Mouse (Mus musculus) thymus, postnatal 4 days (tissue): ENCODE results near the gene Spin2g.
"Not testable (repeated sequence)": the region's sequence is repeated elsewhere in the genome, so short reads cannot be mapped to it uniquely, and the experiment has no call there.

ENCODE experiments used
- DNase-seq: peaks from one replicate; pipeline ENCODE4 v3.0.0; 2021

The Spin2g gene

DNA sequence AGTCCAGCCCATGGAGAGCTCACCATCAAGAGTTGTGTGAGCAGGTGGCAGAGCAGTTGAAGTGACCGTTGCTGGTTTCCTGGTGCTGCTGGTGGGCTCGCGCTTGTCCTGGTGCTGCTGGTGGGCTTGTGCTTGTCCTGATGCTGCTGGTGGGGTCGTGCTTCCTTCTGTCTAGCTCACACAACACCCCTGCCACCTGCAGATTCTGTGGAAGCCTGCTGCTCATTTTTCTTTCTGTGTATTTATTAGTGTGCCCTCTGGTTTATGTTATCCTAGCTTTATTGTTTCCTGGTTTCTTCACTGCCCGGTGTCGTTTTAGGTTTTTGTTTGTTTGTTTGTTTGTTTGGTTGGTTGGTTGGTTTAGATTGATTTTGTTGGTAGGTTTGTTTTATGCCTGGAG, at the start of gene Spin2g:
Gene Spin2g, minus strand, starts transcription at position 101 of the 400 bp plus-strand sequence.
- DNase-seq = not testable (repeated sequence)
